ENCODE assay signal across 26 mouse cellular contexts in genomic region chr6:100331582-100331981, GRCm38 (mm10). TPM values are rescaled to one million over a fixed set of nuclear protein-coding genes. Genes with fewer than 3 reads are reported as not detected.
DNase-seq lines count a peak whose midpoint lies in the region; ATAC-seq and TF ChIP-seq lines count a peak whose summit lies in the region.
"Had no signal": no experiment of that assay in that cellular context is flagged by ENCODE, and none has a peak within 500 bp of the region (broad histone marks: within the 10 kb centered on the region; RNA-seq: fewer than 3 reads in every experiment).

No protein-coding gene starts in this region.

- ATAC-seq in kidney, embryonic 15.5 days (replicated peaks; ENCODE audit: low FRiP score) = no peak
- ATAC-seq in neural tube, embryonic 15.5 days (ENCODE audit: low FRiP score) = no peak
- no peak for ATAC-seq in erythroblast, adult 5-6 weeks (replicated peaks; ENCODE audit: low FRiP score, poor library complexity, severe bottlenecking)
- ATAC-seq: activated CD4-positive, CD25-positive, alpha-beta regulatory T cell, adult 4 months; forebrain, postnatal 0 days; inflammation-experienced regulatory T-cells, adult 6 months; lung, postnatal 0 days had no signal

- no peak overlapping the region for H3K9ac ChIP-seq in kidney, embryonic 15.5 days
- H3K9ac ChIP-seq in MEL (ENCODE audit: control insufficient read depth, low read depth, low read length, poor library complexity, severe bottlenecking) = no peak overlapping the region
- H3K9ac ChIP-seq in neural tube, embryonic 15.5 days (replicated peaks) = no peak overlapping the region
- H3K9ac ChIP-seq: embryonic facial prominence, embryonic 15.5 days; forebrain, postnatal 0 days; heart, embryonic 15.5 days; hindbrain, embryonic 14.5 days; limb, embryonic 15.5 days; midbrain, embryonic 12.5 days had no signal

- peak; percentile 51 to 58 for DNase-seq in kidney, adult 8-10 months
- peak; percentile 3 for DNase-seq in MEL (ENCODE audit: low read depth, low spot score)
- peak; percentile 29 for DNase-seq in kidney, postnatal 14 days
- DNase-seq: adrenal gland, adult 8-10 months; cerebellum, adult 2 months; cerebellum, postnatal 36 days; forebrain, postnatal 0 days; gastrocnemius, postnatal 25 days; heart, postnatal 36 days; layer of hippocampus, adult 9-11 months; left cerebral cortex, postnatal 4 days; right cerebral cortex, postnatal 14 days; spleen, adult 18-20 months had no signal

- no peak overlapping the region for H3K4me2 ChIP-seq in kidney, embryonic 15.5 days
- H3K4me2 ChIP-seq in neural tube, embryonic 15.5 days = no peak overlapping the region
- H3K4me2 ChIP-seq: embryonic facial prominence, embryonic 15.5 days; heart, embryonic 15.5 days; hindbrain, embryonic 14.5 days; limb, embryonic 15.5 days; midbrain, embryonic 12.5 days had no signal

- H3K79me2 ChIP-seq in MEL (ENCODE audit: control insufficient read depth, insufficient read depth, low read length, poor library complexity) = no peaks in the 10 kb centered on the region

- no peak for TF ChIP-seq RAD21 in MEL (IDR thresholded peaks at IDR 0.05; ENCODE audit: low read depth, low read length)

- H3K9me3 ChIP-seq in kidney, embryonic 15.5 days (replicated peaks) = no peaks in the 10 kb centered on the region
- H3K9me3 ChIP-seq in E14TG2a.4 (ENCODE audit: low read length) (peaks cover 5% of the 10 kb centered on the region; the same call in 1 of the 2 replicates), MEL (replicated peaks; ENCODE audit: insufficient read depth, low read length) (no peaks in the 10 kb centered on the region)
- no peaks in the 10 kb centered on the region for H3K9me3 ChIP-seq in neural tube, embryonic 15.5 days (replicated peaks)
- H3K9me3 ChIP-seq: embryonic facial prominence, embryonic 15.5 days; heart, embryonic 15.5 days; limb, embryonic 15.5 days; midbrain, embryonic 12.5 days had no signal

- H3K27me3 ChIP-seq in kidney, embryonic 15.5 days = peaks cover 16% of the 10 kb centered on the region
- no peaks in the 10 kb centered on the region for H3K27me3 ChIP-seq in E14TG2a.4 (ENCODE audit: insufficient read depth, low read length)
- no peaks in the 10 kb centered on the region for H3K27me3 ChIP-seq in MEL (ENCODE audit: control insufficient read depth in 1 of 2, insufficient read depth in 2 of 2, low read length in 2 of 2)
- H3K27me3 ChIP-seq in neural tube, embryonic 15.5 days (replicated peaks) = peaks cover 4% of the 10 kb centered on the region
- H3K27me3 ChIP-seq: embryonic facial prominence, embryonic 15.5 days had no signal

- no peak overlapping the region for H3K27ac ChIP-seq in kidney, embryonic 15.5 days
- no peak overlapping the region for H3K27ac ChIP-seq in MEL (ENCODE audit: control insufficient read depth, low read depth, low read length)
- H3K27ac ChIP-seq in neural tube, embryonic 15.5 days (replicated peaks) = no peak overlapping the region
- H3K27ac ChIP-seq: embryonic facial prominence, embryonic 15.5 days; heart, embryonic 15.5 days; hindbrain, embryonic 14.5 days; left cerebral cortex, adult 2 months; limb, embryonic 15.5 days; midbrain, embryonic 12.5 days had no signal

- TF ChIP-seq POLR2A in MEL (IDR thresholded peaks at IDR 0.05; ENCODE audit: control insufficient read depth in 1 of 2, insufficient read depth in 1 of 2, low read depth in 1 of 2, low read length in 2 of 2, poor library complexity in 1 of 2) = no peak

- H3K4me1 ChIP-seq in kidney, embryonic 15.5 days = peaks cover 22% of the 10 kb centered on the region
- H3K4me1 ChIP-seq in E14TG2a.4 (replicated peaks; ENCODE audit: low read depth, low read length) (peaks cover 93% of the 10 kb centered on the region), MEL (ENCODE audit: control insufficient read depth in 1 of 2, insufficient read depth in 2 of 2, low read length in 2 of 2) (no peaks in the 10 kb centered on the region; a peak in 1 of 4 replicates)
- H3K4me1 ChIP-seq in neural tube, embryonic 15.5 days = peaks cover 13% of the 10 kb centered on the region

- no peaks in the 10 kb centered on the region for H3K36me3 ChIP-seq in kidney, embryonic 15.5 days
- H3K36me3 ChIP-seq in E14TG2a.4 (ENCODE audit: insufficient read depth, low read length) (no peaks in the 10 kb centered on the region), MEL (ENCODE audit: control insufficient read depth in 1 of 2, insufficient read depth in 2 of 2, low read length in 2 of 2) (no peaks in the 10 kb centered on the region; a peak in 1 of 4 replicates)
- H3K36me3 ChIP-seq in neural tube, embryonic 15.5 days = no peaks in the 10 kb centered on the region
- H3K36me3 ChIP-seq: embryonic facial prominence, embryonic 15.5 days; heart, embryonic 15.5 days; limb, embryonic 15.5 days; midbrain, embryonic 12.5 days had no signal

- TF ChIP-seq EP300 in MEL (IDR thresholded peaks at IDR 0.05; ENCODE audit: low read depth in 1 of 2, low read length in 2 of 2) = no peak

- TF ChIP-seq CTCF in E14TG2a.4 (conservative IDR thresholded peaks at IDR 0.05; ENCODE audit: low read length) (no peak), MEL (IDR thresholded peaks at IDR 0.05 in 2 of 3, conservative IDR thresholded peaks at IDR 0.05 in 1 of 3; ENCODE audit: control insufficient read depth in 1 of 3, insufficient read depth in 1 of 3, low read depth in 2 of 3, low read length in 3 of 3, poor library complexity in 1 of 3, severe bottlenecking in 1 of 3) (no peak)

- 28% methylated on average over 8 of the region's 8 CpGs for WGBS in kidney, embryonic 15.5 days
- 52% methylated on average over 8 of the region's 8 CpGs for WGBS in neural tube, embryonic 15.5 days

- no peak overlapping the region for H3K4me3 ChIP-seq in kidney, embryonic 15.5 days (replicated peaks)
- H3K4me3 ChIP-seq in E14TG2a.4 (replicated peaks; ENCODE audit: low read length) = peak overlapping the region; percentile 35; the same call in 1 of the 2 replicates
- no peak overlapping the region for H3K4me3 ChIP-seq in MEL (ENCODE audit: control insufficient read depth in 1 of 2, insufficient read depth in 1 of 2, low read depth in 2 of 2, low read length in 2 of 2)
- no peak overlapping the region for H3K4me3 ChIP-seq in neural tube, embryonic 15.5 days (replicated peaks)
- H3K4me3 ChIP-seq: embryonic facial prominence, embryonic 15.5 days; heart, embryonic 15.5 days; left cerebral cortex, adult 2 months; limb, embryonic 15.5 days; midbrain, embryonic 12.5 days had no signal

TF ChIP-seq in MEL, 35 proteins besides CTCF, POLR2A, EP300 and RAD21:
- TF ChIP-seq TBP (IDR thresholded peaks at IDR 0.05; ENCODE audit: low read depth, low read length) (no peak), JUND (IDR thresholded peaks at IDR 0.05; ENCODE audit: low read depth, low read length) (no peak), ZNF384 (IDR thresholded peaks at IDR 0.05; ENCODE audit: low read depth, low read length) (no peak), CHD2 (IDR thresholded peaks at IDR 0.05; ENCODE audit: low read length) (no peak), BHLHE40 (IDR thresholded peaks at IDR 0.05; ENCODE audit: borderline replicate concordance, low read depth, low read length) (no peak), GABPA (IDR thresholded peaks at IDR 0.05; ENCODE audit: low read depth, low read length) (no peak), TAL1 (IDR thresholded peaks at IDR 0.05; ENCODE audit: low read length) (no peak), CHD1 (IDR thresholded peaks at IDR 0.05; ENCODE audit: low read depth, low read length) (no peak), SMC3 (IDR thresholded peaks at IDR 0.05; ENCODE audit: low read depth, low read length) (no peak), MXI1 (IDR thresholded peaks at IDR 0.05; ENCODE audit: low read depth, low read length) (no peak), NRF1 (IDR thresholded peaks at IDR 0.05; ENCODE audit: insufficient read depth, low read depth, low read length, poor library complexity, severe bottlenecking) (no peak), MAZ (IDR thresholded peaks at IDR 0.05; ENCODE audit: low read depth, low read length) (no peak)

RNA-seq across cellular contexts. Expression of gene Rybp, which starts 44.3 kb away (rescaled TPM):
- polyA plus RNA-seq in kidney, embryonic 15.5 days (2015; fragmentation: Nextera tagmentation; extraction: Ambion mirVana) = 20.3 and 21.3 TPM in 2 replicates
- 0.08 and 0.16 TPM in 2 replicates for total RNA-seq in MEL (2012; rRNA removed)
- 1 to 10 TPM in 1 of 2 experiments, not detected in 1; 3.8 TPM for polyA plus RNA-seq in MEL (2012; ENCODE audit: insufficient read depth in 1 of 2, insufficient read length in 2 of 2, low read depth in 1 of 2, low replicate concordance in 2 of 2, missing spikeins in 1 of 2)
- 18.5 and 19.2 TPM in 2 replicates for polyA plus RNA-seq in neural tube, embryonic 15.5 days (2015; fragmentation: Nextera tagmentation; extraction: Ambion mirVana)
- total RNA-seq in erythroblast, adult 5-6 weeks (2015; ENCODE audit: low replicate concordance) = 11.7 and 12.7 TPM in 2 replicates
- total RNA-seq in erythroblast, adult 5-6 weeks (2017; ENCODE audit: low replicate concordance) = 8.6 and 9.2 TPM in 2 replicates

Comparison
In these comparisons a context has a peak if more than half of its experiments do, and no peak if none do; other contexts are left out.
1. DNase-seq: peak in every context shown above with its lines; median percentile 54 in kidney, adult 8-10 months; 29 in kidney, postnatal 14 days; 3 in MEL.